Mouse (Mus musculus) thymus, postnatal 36 days (tissue): ENCODE data around the gene Tcf20.

Experiments used
- DNase-seq, 2 experiments: peaks; one replicate each; pipeline ENCODE4 v3.0.0; 2022; ENCODE audit warnings: mixed read lengths in 2 of 2

Gene Tcf20

GRCm38 (mm10) chr15:82922755-82923154, 64.9 kb downstream of the Tcf20 start:
- no peak for DNase-seq

GRCm38 (mm10) chr15:82922052-82922451, 65.6 kb downstream of the Tcf20 start:
- DNase-seq = peak; percentile 32 to 48

- DNase-seq = no peak
Observed at GRCm38 (mm10) chr15:82921559-82921958, 66.1 kb downstream of the Tcf20 start.

- DNase-seq = no peak
Observed at GRCm38 (mm10) chr15:82920895-82921515, 66.7 kb downstream of the Tcf20 start.

- DNase-seq = no peak
Observed at GRCm38 (mm10) chr15:82917965-82918364, 69.7 kb downstream of the Tcf20 start.

GRCm38 (mm10) chr15:82917207-82917844, 70.3 kb downstream of the Tcf20 start:
- no peak for DNase-seq

- DNase-seq = no peak
Observed at GRCm38 (mm10) chr15:82914455-82914854, 73.2 kb downstream of the Tcf20 start.

- peak; percentile 39 to 49 for DNase-seq
Observed at GRCm38 (mm10) chr15:82911965-82912337, 75.7 kb downstream of the Tcf20 start.

- DNase-seq = peak in 1 of 2 experiments; percentile 14
Observed at GRCm38 (mm10) chr15:82911001-82911964, 76.4 kb downstream of the Tcf20 start.

- DNase-seq = peak in 1 of 2 experiments; percentile 4
Observed at GRCm38 (mm10) chr15:82910596-82910995, 77.1 kb downstream of the Tcf20 start.

- peak in 1 of 2 experiments; percentile 1 for DNase-seq
Observed at GRCm38 (mm10) chr15:82909791-82910190, 77.9 kb downstream of the Tcf20 start.

- DNase-seq = no peak
Observed at GRCm38 (mm10) chr15:82908521-82908920, 79.2 kb downstream of the Tcf20 start.

GRCm38 (mm10) chr15:82907306-82907705, 80.4 kb downstream of the Tcf20 start:
- DNase-seq = peak; percentile 1 to 2

- peak in 1 of 2 experiments; percentile 7 for DNase-seq
Observed at GRCm38 (mm10) chr15:82906574-82907061, 81.1 kb downstream of the Tcf20 start.

GRCm38 (mm10) chr15:82905431-82906395, 82.0 kb downstream of the Tcf20 start:
- peak in 1 of 2 experiments; percentile 7 for DNase-seq

- DNase-seq = peak in 1 of 2 experiments; percentile 4
Observed at GRCm38 (mm10) chr15:82904526-82904925, 83.1 kb downstream of the Tcf20 start.

- DNase-seq = no peak
Observed at GRCm38 (mm10) chr15:82902521-82902920, 85.2 kb downstream of the Tcf20 start.

GRCm38 (mm10) chr15:82901306-82901705, 86.4 kb downstream of the Tcf20 start:
- no peak for DNase-seq

- DNase-seq = no peak
Observed at GRCm38 (mm10) chr15:82900331-82900730, 87.3 kb downstream of the Tcf20 start.

GRCm38 (mm10) chr15:82899676-82900301, 87.9 kb downstream of the Tcf20 start:
- peak; percentile 83 to 86 for DNase-seq
